Mouse (Mus musculus) heart, adult 2 months (tissue): ENCODE results near the gene Ak1. TPM values are rescaled to one million over a fixed set of nuclear protein-coding genes. Genes with fewer than 3 reads are reported as not detected.

Experiments
- DNase-seq, 2 experiments: peaks; one replicate each; pipeline ENCODE4 v3.0.0; 2021
- H3K27ac ChIP-seq: fragments of 200-600 bp; 2 replicates; pipeline ENCODE4 v1.8.1; 2022
- H3K27me3 ChIP-seq: fragments of 200-500 bp; 2 replicates; pipeline ENCODE4 v1.6.1; 2012; ENCODE audit warnings: mild to moderate bottlenecking, low read length, inconsistent platforms, mixed read lengths; ENCODE audit not compliant: control insufficient read depth, insufficient read depth
- H3K36me3 ChIP-seq: fragments of 200-500 bp; 2 replicates; pipeline ENCODE4 v1.6.1; 2012; ENCODE audit warnings: low read length, inconsistent platforms; ENCODE audit not compliant: control insufficient read depth, insufficient read depth
- H3K4me1 ChIP-seq: fragments of 200-500 bp; 2 replicates; pipeline ENCODE4 v1.6.1; 2011; ENCODE audit warnings: low read length; ENCODE audit not compliant: control insufficient read depth, insufficient read depth
- H3K4me3 ChIP-seq: fragments of 200-600 bp; 2 replicates; pipeline ENCODE4 v1.8.1; 2022
- H3K79me2 ChIP-seq: fragments of 200-500 bp; replicated peaks from 2 replicates; pipeline ENCODE4 v1.6.1; 2012; ENCODE audit warnings: mild to moderate bottlenecking, inconsistent platforms, low read length, moderate library complexity, mixed read lengths; ENCODE audit not compliant: control insufficient read depth, insufficient read depth
- H3K9ac ChIP-seq: fragments of 200-500 bp; 2 replicates; pipeline ENCODE4 v1.6.1; 2012; ENCODE audit warnings: low read depth, mild to moderate bottlenecking, control low read depth, inconsistent platforms, low read length, mixed read lengths
- CTCF ChIP-seq: fragments of 200-600 bp; IDR thresholded peaks from 2 replicates; pipeline ENCODE4 v1.8.1; 2022; ENCODE audit warnings: antibody characterized with exemption, mild to moderate bottlenecking, moderate library complexity
- EP300 ChIP-seq: fragments of 200-500 bp; IDR thresholded peaks from 2 replicates; pipeline ENCODE4 v1.6.1; 2011; ENCODE audit warnings: low read depth, low read length, control low read depth; ENCODE audit not compliant: insufficient read depth
- POLR2A ChIP-seq: fragments of 200-500 bp; IDR thresholded peaks from 2 replicates; pipeline ENCODE4 v1.6.1; 2011; ENCODE audit warnings: mild to moderate bottlenecking, low read depth, low read length, control low read depth; ENCODE audit not compliant: insufficient read depth
- WGBS: fragments of 180-500 bp; shearing (Covaris S2); methylation state at CpG from one replicate; pipeline ENCODE4 v1.1.7; 2018; 5-methylcytosine and 5-hydroxymethylcytosine counted together
- intact Hi-C: fragments of 180-260 bp; cut with DNase I; formaldehyde crosslinking; loops from one replicate; pipeline ENCODE4 v1.15.1; 2025
- polyA plus RNA-seq: library from polyadenylated mRNA; depleted of rRNA; stranded (reverse); fragments of >200 nt; gene quantifications from 2 replicates; pipeline ENCODE4 v1.2.3, GENCODE M21; 2012
- total RNA-seq, 2 experiments: library from RNA; stranded (reverse); gene quantifications; 2 replicates each; pipeline ENCODE4 v1.2.3; 2021

Ak1 gene
- total and polyA plus RNA-seq, 3 experiments = 584 to 670 (median 606) TPM

- Histone ChIP-seq H3K9ac (no peak overlapping the region), H3K79me2 (no peaks in the 10 kb centered on the region), H3K36me3 (no peaks in the 10 kb centered on the region), H3K4me1 (peaks cover 23% of the 10 kb centered on the region), H3K4me3 (no peak overlapping the region), H3K27ac (no peak overlapping the region), H3K27me3 (no peaks in the 10 kb centered on the region)
- TF ChIP-seq EP300 = no peak
- TF ChIP-seq CTCF = no peak
- TF ChIP-seq POLR2A = no peak
- 86% methylated on average over 10 of the region's 10 CpGs for WGBS
- intact Hi-C loops = loop anchor here (1.0 kb wide), 1 partner anchor 58 kb away; no protein-coding TSS in a partner anchor
- no peak for DNase-seq
Observed at GRCm38 (mm10) chr2:32631046-32631445, 9.5 kb downstream of the Ak1 start.

GRCm38 (mm10) chr2:32631737-32632394 lies 10.3 kb downstream of the Ak1 start:
- no peaks in the 10 kb centered on the region for H3K79me2 ChIP-seq
- H3K27me3 ChIP-seq = no peaks in the 10 kb centered on the region
- H3K4me1 ChIP-seq = peaks cover 25% of the 10 kb centered on the region
- no peak overlapping the region for H3K4me3 ChIP-seq
- WGBS = 27% methylated on average over 7 of the region's 7 CpGs
- no peak overlapping the region for H3K9ac ChIP-seq
- intact Hi-C loops = loop anchor here (1.0 to 2.0 kb wide), 2 partner anchors 31 to 57 kb away; no protein-coding TSS in a partner anchor
- no peak for TF ChIP-seq POLR2A
- TF ChIP-seq CTCF = peak; percentile 97
- TF ChIP-seq EP300 = peak; percentile 87
- H3K36me3 ChIP-seq = no peaks in the 10 kb centered on the region
- peak; percentile 82 to 83 for DNase-seq
- peak overlapping the region; percentile 53 for H3K27ac ChIP-seq

- Histone ChIP-seq H3K4me1 (peaks cover 29% of the 10 kb centered on the region), H3K27me3 (no peaks in the 10 kb centered on the region), H3K36me3 (no peaks in the 10 kb centered on the region), H3K9ac (peak overlapping the region; percentile 19; the same call in 1 of the 2 replicates), H3K27ac (peak overlapping the region; percentile 91), H3K79me2 (no peaks in the 10 kb centered on the region), H3K4me3 (no peak overlapping the region)
- DNase-seq = peak; percentile 67 to 73
- no peak for TF ChIP-seq CTCF
- peak; percentile 54 for TF ChIP-seq POLR2A
- TF ChIP-seq EP300 = peak; percentile 76; the same call in 1 of the 2 replicates
- intact Hi-C loops = loop anchor here (2.0 kb wide), 1 partner anchor 29 kb away; no protein-coding TSS in a partner anchor
- 40% methylated on average over 5 of the region's 5 CpGs for WGBS
Observed at GRCm38 (mm10) chr2:32633660-32634059, 12.1 kb downstream of the Ak1 start.

- Histone ChIP-seq H3K27ac (peak overlapping the region; percentile 91), H3K36me3 (no peaks in the 10 kb centered on the region), H3K4me3 (no peak overlapping the region), H3K4me1 (peaks cover 28% of the 10 kb centered on the region), H3K27me3 (no peaks in the 10 kb centered on the region), H3K9ac (peak overlapping the region; percentile 43; the same call in 1 of the 2 replicates), H3K79me2 (no peaks in the 10 kb centered on the region)
- intact Hi-C loops = no loop called here
- TF ChIP-seq POLR2A (no peak), CTCF (no peak), EP300 (no peak)
- WGBS = 71% methylated on average over 10 of the region's 10 CpGs
- DNase-seq = no peak
Observed at GRCm38 (mm10) chr2:32634277-32635105, 12.9 kb downstream of the Ak1 start.

GRCm38 (mm10) chr2:32636617-32637016 lies 15.1 kb downstream of the Ak1 start:
- no peak for DNase-seq
- H3K4me3 ChIP-seq = no peak overlapping the region
- no peak for TF ChIP-seq CTCF
- TF ChIP-seq EP300 = no peak
- no peak for TF ChIP-seq POLR2A
- no peaks in the 10 kb centered on the region for H3K79me2 ChIP-seq
- peak overlapping the region; percentile 80 for H3K27ac ChIP-seq
- no peak overlapping the region for H3K9ac ChIP-seq
- WGBS = 69% methylated on average over 7 of the region's 7 CpGs
- intact Hi-C loops = no loop called here
- H3K27me3 ChIP-seq = no peaks in the 10 kb centered on the region
- H3K4me1 ChIP-seq = peaks cover 28% of the 10 kb centered on the region
- H3K36me3 ChIP-seq = no peaks in the 10 kb centered on the region
